Mouse (Mus musculus): ENCODE results near the gene Cyp2c66.
"Not testable (repeated sequence)": the region's sequence is repeated elsewhere in the genome, so short reads cannot be mapped to it uniquely, and the experiment has no call there.

Gene Cyp2c66

GRCm38 (mm10) chr19:39113644-39114043, at the start of gene Cyp2c66:
Gene Cyp2c66, plus strand, starts transcription at chr19:39113898.
- DNase-seq: no peak

GRCm38 (mm10) chr19:39098779-39099178, 14.9 kb upstream of the Cyp2c66 start:
- not testable (repeated sequence) for DNase-seq

GRCm38 (mm10) chr19:39156836-39157235, 43.1 kb downstream of the Cyp2c66 start:
- not testable (repeated sequence) for DNase-seq
